Mouse (Mus musculus): ENCODE measurements around the gene Mgp.

GRCm38 (mm10) chr6:136827516-136827880 is 48.1 kb downstream of the Mgp start, which contains the start of gene BC049715:
- TF ChIP-seq CTCF (IDR thresholded peaks at IDR 0.05; ENCODE audit: borderline replicate concordance, insufficient read depth, low read depth, low read length) (no peak), POLR2A (IDR thresholded peaks at IDR 0.05; ENCODE audit: borderline replicate concordance, insufficient read depth, low read length) (no peak)

Data from cerebellum, adult 2 months (tissue).